Mouse (Mus musculus): Measurements from ENCODE around the gene Cdr2.

DNA sequence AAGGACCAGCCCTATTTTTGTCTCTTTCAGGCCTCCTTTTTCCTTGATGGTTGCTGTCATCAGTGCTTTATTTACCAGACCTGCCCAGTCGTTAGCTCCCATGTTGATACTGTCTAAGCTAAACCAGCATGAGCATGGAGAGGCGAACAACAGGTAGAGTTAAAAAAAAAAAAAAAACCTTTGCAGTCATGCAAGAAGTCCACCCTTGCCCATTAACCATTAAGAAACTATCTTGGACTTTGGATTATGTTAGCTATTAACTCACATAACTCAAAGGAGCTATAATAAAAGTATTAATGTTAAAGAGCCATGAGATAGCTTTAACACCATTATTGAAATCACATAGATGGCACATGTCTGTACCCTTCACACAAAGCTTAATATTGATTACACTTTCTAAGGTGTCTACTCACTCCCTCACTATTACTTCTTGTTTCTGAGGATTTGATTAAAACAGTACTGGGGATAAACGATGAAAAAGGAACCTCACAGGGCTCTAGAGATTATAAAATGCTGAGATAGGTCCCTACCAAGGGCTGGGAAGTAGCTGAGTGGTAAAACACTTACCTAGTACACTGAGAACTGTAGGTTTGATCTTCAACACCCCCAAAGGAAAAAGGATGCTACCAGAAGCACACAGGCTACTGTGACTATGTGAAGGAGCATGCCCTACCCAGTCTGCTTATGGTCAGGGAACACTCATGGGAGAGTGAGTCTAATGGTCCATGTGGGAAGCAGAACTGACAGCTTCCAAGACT, 18.1 kb upstream of the Cdr2 start:
- TF ChIP-seq CTCF (IDR thresholded peaks at IDR 0.05; ENCODE audit: insufficient read depth, low read depth, low read length) (no peak), POLR2A (IDR thresholded peaks at IDR 0.05; ENCODE audit: insufficient read depth, low read depth, low read length) (no peak)

All from olfactory bulb, adult 2 months (tissue).